Mouse (Mus musculus): Measurements from ENCODE around the gene Ndufv2.
A peak's percentile ranks its signal among the peaks of the same experiment; 100 is the strongest.

The Ndufv2 gene

GRCm38 (mm10) chr17:66101380-66102330, at the start of gene Ndufv2:
Ndufv2 (minus strand) TSS chr17:66101559.
- no peak for DNase-seq (ENCODE audit: extremely low read depth, low read depth, low spot score)

- DNase-seq (ENCODE audit: extremely low read depth, low read depth, low spot score), result no peak
These were observed 29.9 kb upstream of the Ndufv2 start for GRCm38 (mm10) chr17:66131212-66131611.

GRCm38 (mm10) chr17:66130371-66130770, 29.0 kb upstream of the Ndufv2 start:
- no peak for DNase-seq (ENCODE audit: extremely low read depth, low read depth, low spot score)

GRCm38 (mm10) chr17:66125211-66125610, 23.9 kb upstream of the Ndufv2 start:
- DNase-seq (ENCODE audit: extremely low read depth, low read depth, low spot score), result no peak

GRCm38 (mm10) chr17:66123816-66124610, 22.7 kb upstream of the Ndufv2 start:
- no peak for DNase-seq (ENCODE audit: extremely low read depth, low read depth, low spot score)

GRCm38 (mm10) chr17:66123066-66123815, 21.9 kb upstream of the Ndufv2 start, which contains the start of gene Ddx11:
Ddx11 (plus strand) TSS chr17:66123520.
- no peak for DNase-seq (ENCODE audit: extremely low read depth, low read depth, low spot score)

- DNase-seq (ENCODE audit: extremely low read depth, low read depth, low spot score), result no peak
These were observed 19.3 kb upstream of the Ndufv2 start for GRCm38 (mm10) chr17:66120701-66121100.

GRCm38 (mm10) chr17:66118991-66119390, 17.6 kb upstream of the Ndufv2 start:
- DNase-seq (ENCODE audit: extremely low read depth, low read depth, low spot score), result no peak

GRCm38 (mm10) chr17:66112166-66112565, 10.8 kb upstream of the Ndufv2 start:
- no peak for DNase-seq (ENCODE audit: extremely low read depth, low read depth, low spot score)

- DNase-seq (ENCODE audit: extremely low read depth, low read depth, low spot score), result no peak
These were observed 10.1 kb upstream of the Ndufv2 start, which contains the start of gene Washc1 for GRCm38 (mm10) chr17:66111402-66111959. Washc1 (plus strand) TSS chr17:66111545.

- DNase-seq (ENCODE audit: extremely low read depth, low read depth, low spot score), result no peak
These were observed 9.4 kb upstream of the Ndufv2 start for GRCm38 (mm10) chr17:66110746-66111145.

- no peak for DNase-seq (ENCODE audit: extremely low read depth, low read depth, low spot score)
These were observed 6.8 kb upstream of the Ndufv2 start for GRCm38 (mm10) chr17:66108198-66108597.

GRCm38 (mm10) chr17:66107466-66107865, 6.1 kb upstream of the Ndufv2 start:
- DNase-seq (ENCODE audit: extremely low read depth, low read depth, low spot score), result no peak

- DNase-seq (ENCODE audit: extremely low read depth, low read depth, low spot score), result no peak
These were observed 5.4 kb upstream of the Ndufv2 start for GRCm38 (mm10) chr17:66106601-66107267.

GRCm38 (mm10) chr17:66104076-66104475, 2.7 kb upstream of the Ndufv2 start:
- no peak for DNase-seq (ENCODE audit: extremely low read depth, low read depth, low spot score)

- no peak for DNase-seq (ENCODE audit: extremely low read depth, low read depth, low spot score)
These were observed 586 bp downstream of the Ndufv2 start for GRCm38 (mm10) chr17:66100566-66101379.

GRCm38 (mm10) chr17:66092664-66093063, 8.7 kb downstream of the Ndufv2 start:
- no peak for DNase-seq (ENCODE audit: extremely low read depth, low read depth, low spot score)

GRCm38 (mm10) chr17:66092065-66092464, 9.3 kb downstream of the Ndufv2 start:
- peak; percentile 57 for DNase-seq (ENCODE audit: extremely low read depth, low read depth, low spot score)

GRCm38 (mm10) chr17:66091392-66091791, 10.0 kb downstream of the Ndufv2 start:
- DNase-seq (ENCODE audit: extremely low read depth, low read depth, low spot score), result peak; percentile 72

Data from fat pad, adult 2 months (tissue).